Mouse (Mus musculus): Measurements from ENCODE around the gene Rybp.
A peak's percentile ranks its signal among the peaks of the same experiment; 100 is the strongest.

The Rybp gene

GRCm38 (mm10) chr6:100286573-100287333, 532 bp downstream of the Rybp start:
- peak; percentile 70 to 71 for DNase-seq

- DNase-seq = no peak
Measured at GRCm38 (mm10) chr6:100285985-100286572, 1.2 kb downstream of the Rybp start.

GRCm38 (mm10) chr6:100278841-100279240, 8.4 kb downstream of the Rybp start:
- DNase-seq = no peak

GRCm38 (mm10) chr6:100276344-100276743, 10.9 kb downstream of the Rybp start:
- DNase-seq = no peak

GRCm38 (mm10) chr6:100275643-100276042, 11.6 kb downstream of the Rybp start:
- no peak for DNase-seq

GRCm38 (mm10) chr6:100273556-100273955, 13.7 kb downstream of the Rybp start:
- DNase-seq = no peak

GRCm38 (mm10) chr6:100271992-100272391, 15.3 kb downstream of the Rybp start:
- no peak for DNase-seq

GRCm38 (mm10) chr6:100270765-100271164, 16.5 kb downstream of the Rybp start:
- no peak for DNase-seq

- DNase-seq = no peak
Measured at GRCm38 (mm10) chr6:100259607-100260006, 27.7 kb downstream of the Rybp start.

GRCm38 (mm10) chr6:100258278-100258677, 29.0 kb downstream of the Rybp start:
- DNase-seq = no peak

- DNase-seq = no peak
Measured at GRCm38 (mm10) chr6:100255411-100255810, 31.9 kb downstream of the Rybp start.

GRCm38 (mm10) chr6:100254671-100255070, 32.6 kb downstream of the Rybp start:
- no peak for DNase-seq

GRCm38 (mm10) chr6:100244474-100244873, 42.8 kb downstream of the Rybp start:
- no peak for DNase-seq

- DNase-seq = no peak
Measured at GRCm38 (mm10) chr6:100235036-100235435, 52.2 kb downstream of the Rybp start.

GRCm38 (mm10) chr6:100233522-100233921, 53.8 kb downstream of the Rybp start:
- no peak for DNase-seq

- DNase-seq = no peak
Measured at GRCm38 (mm10) chr6:100233061-100233460, 54.2 kb downstream of the Rybp start.

- DNase-seq = no peak
Measured at GRCm38 (mm10) chr6:100226204-100226603, 61.1 kb downstream of the Rybp start.

GRCm38 (mm10) chr6:100223932-100224331, 63.4 kb downstream of the Rybp start:
- no peak for DNase-seq

GRCm38 (mm10) chr6:100223435-100223834, 63.9 kb downstream of the Rybp start:
- no peak for DNase-seq

- DNase-seq = no peak
Measured at GRCm38 (mm10) chr6:100222927-100223326, 64.4 kb downstream of the Rybp start.

GRCm38 (mm10) chr6:100221803-100222202, 65.5 kb downstream of the Rybp start:
- DNase-seq = no peak

GRCm38 (mm10) chr6:100220917-100221560, 66.2 kb downstream of the Rybp start:
- no peak for DNase-seq

GRCm38 (mm10) chr6:100219971-100220370, 67.3 kb downstream of the Rybp start:
- DNase-seq = no peak
